Mouse (Mus musculus) kidney, postnatal 0 days (tissue): ENCODE measurements at regions not wholly inside any gene's neighbourhood (a gene's known extent, or its start where the extent isn't known, plus 50 kb on each side); places are given as distances from the start of the nearest gene placed in this dataset.
A peak's percentile ranks its signal among the peaks of the same experiment; 100 is the strongest.

Experiments
- ATAC-seq: fragments of 200-750 bp; cut with Nextera tagmentation; replicated peaks from 2 replicates; pipeline ENCODE4 v1.8.0; 2017; ENCODE audit warnings: low read depth, moderate number of reproducible peaks, moderate TSS enrichment, moderate library complexity; ENCODE audit not compliant: low FRiP score
- DNase-seq: peaks from one replicate; pipeline ENCODE4 v3.0.0-alpha.2; 2016; ENCODE audit warnings: low spot score
- H3K27ac ChIP-seq: fragments of 300-500 bp; sonication (generic); 2 replicates; pipeline ENCODE4 v1.5.1; 2014; ENCODE audit warnings: mild to moderate bottlenecking
- H3K27me3 ChIP-seq: fragments of 300-500 bp; sonication (generic); 2 replicates; pipeline ENCODE4 v1.6.1; 2014; ENCODE audit warnings: low read length, mixed read lengths; ENCODE audit not compliant: insufficient read depth
- H3K36me3 ChIP-seq: fragments of 300-500 bp; sonication (generic); 2 replicates; pipeline ENCODE4 v1.6.1; 2014; ENCODE audit warnings: low read length, mixed read lengths; ENCODE audit not compliant: insufficient read depth
- H3K4me1 ChIP-seq: fragments of 300-500 bp; sonication (generic); replicated peaks from 2 replicates; pipeline ENCODE4 v1.6.1; 2014; ENCODE audit warnings: antibody characterized with exemption, low read length, mixed read lengths; ENCODE audit not compliant: insufficient read depth
- H3K4me2 ChIP-seq: fragments of 300-500 bp; sonication (generic); 2 replicates; pipeline ENCODE4 v1.6.1; 2014; ENCODE audit warnings: mild to moderate bottlenecking, low read length, moderate library complexity, mixed read lengths
- H3K4me3 ChIP-seq: fragments of 300-500 bp; sonication (generic); replicated peaks from 2 replicates; pipeline ENCODE4 v1.5.1; 2014; ENCODE audit warnings: low read depth, low read length
- H3K9ac ChIP-seq: fragments of 300-500 bp; sonication (generic); 2 replicates; pipeline ENCODE4 v1.6.1; 2014; ENCODE audit warnings: low read depth, low read length
- H3K9me3 ChIP-seq: fragments of 300-500 bp; sonication (generic); replicated peaks from 2 replicates; pipeline ENCODE4 v1.6.1; 2016; ENCODE audit warnings: low read length, inconsistent platforms, mixed read lengths
- CTCF ChIP-seq: IDR thresholded peaks from 2 replicates; pipeline ENCODE4 v1.5.1; 2016; ENCODE audit warnings: antibody characterized with exemption, low read depth, mild to moderate bottlenecking, moderate library complexity
- WGBS: fragments of 180-500 bp; shearing (Covaris S2); extraction: QIAGEN DNeasy Blood & Tissue Kit; methylation state at CpG from one replicate; pipeline ENCODE4 v1.1.7; 2014; 5-methylcytosine and 5-hydroxymethylcytosine counted together

DNA sequence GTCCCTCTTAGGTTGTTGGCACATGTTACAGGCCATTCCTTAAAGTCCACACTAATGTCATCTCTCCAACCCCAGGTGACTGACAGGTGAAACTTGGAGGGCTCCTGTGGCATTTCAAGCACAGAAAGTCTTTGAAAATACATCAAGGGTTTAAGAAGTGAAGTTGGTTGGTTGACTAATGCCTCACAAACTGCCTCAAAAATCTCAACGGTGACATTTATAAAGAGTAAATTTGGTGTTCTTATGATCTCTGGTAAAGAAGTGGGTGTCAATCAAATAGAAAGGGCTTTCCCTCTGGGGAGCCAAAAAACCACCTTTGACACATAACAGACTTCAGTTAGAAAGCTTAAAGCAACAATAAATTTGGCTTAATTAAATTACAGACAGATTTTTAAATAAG, 85.2 kb upstream of the Eomes start:
- DNase-seq (no peak), ATAC-seq (no peak)
- no peaks in the 10 kb centered on the region for H3K36me3 ChIP-seq
- no peak overlapping the region for H3K4me2 ChIP-seq
- H3K27ac ChIP-seq: no peak overlapping the region
- no peaks in the 10 kb centered on the region for H3K4me1 ChIP-seq
- no peaks in the 10 kb centered on the region for H3K9me3 ChIP-seq
- WGBS: 89% methylated on average over 1 of the region's 1 CpGs
- H3K4me3 ChIP-seq: no peak overlapping the region
- no peak overlapping the region for H3K9ac ChIP-seq
- peaks cover 10% of the 10 kb centered on the region; the same call in 1 of the 2 replicates for H3K27me3 ChIP-seq
- TF ChIP-seq CTCF: no peak

DNA sequence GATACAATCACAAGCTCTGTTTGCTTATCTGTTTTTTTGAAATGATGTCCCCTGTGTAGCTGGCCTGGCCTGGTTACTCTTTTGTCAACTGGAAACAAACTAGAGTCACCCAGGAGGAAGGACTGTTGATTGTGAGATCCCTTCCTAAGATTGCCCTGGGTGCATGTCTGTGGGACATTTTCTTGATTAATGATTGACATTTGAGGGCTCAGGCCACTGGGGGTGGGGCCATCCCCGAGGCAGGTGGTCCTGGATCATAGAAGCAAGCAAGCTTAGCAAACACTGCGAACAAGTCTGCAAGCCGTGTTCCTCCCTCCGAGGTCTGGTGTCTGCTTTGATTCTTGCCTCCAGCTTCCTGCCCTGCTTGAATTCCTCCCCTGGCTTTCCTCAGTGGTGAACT, 84.4 kb upstream of the Eomes start:
- no peak overlapping the region for H3K9ac ChIP-seq
- no peak overlapping the region for H3K4me2 ChIP-seq
- no peak for TF ChIP-seq CTCF
- H3K9me3 ChIP-seq: no peaks in the 10 kb centered on the region
- no peak overlapping the region for H3K4me3 ChIP-seq
- H3K27ac ChIP-seq: no peak overlapping the region
- peaks cover 8% of the 10 kb centered on the region; the same call in 1 of the 2 replicates for H3K27me3 ChIP-seq
- no peak for DNase-seq
- 24% methylated on average over 4 of the region's 4 CpGs for WGBS
- no peaks in the 10 kb centered on the region for H3K36me3 ChIP-seq
- no peaks in the 10 kb centered on the region for H3K4me1 ChIP-seq
- ATAC-seq: no peak

DNA sequence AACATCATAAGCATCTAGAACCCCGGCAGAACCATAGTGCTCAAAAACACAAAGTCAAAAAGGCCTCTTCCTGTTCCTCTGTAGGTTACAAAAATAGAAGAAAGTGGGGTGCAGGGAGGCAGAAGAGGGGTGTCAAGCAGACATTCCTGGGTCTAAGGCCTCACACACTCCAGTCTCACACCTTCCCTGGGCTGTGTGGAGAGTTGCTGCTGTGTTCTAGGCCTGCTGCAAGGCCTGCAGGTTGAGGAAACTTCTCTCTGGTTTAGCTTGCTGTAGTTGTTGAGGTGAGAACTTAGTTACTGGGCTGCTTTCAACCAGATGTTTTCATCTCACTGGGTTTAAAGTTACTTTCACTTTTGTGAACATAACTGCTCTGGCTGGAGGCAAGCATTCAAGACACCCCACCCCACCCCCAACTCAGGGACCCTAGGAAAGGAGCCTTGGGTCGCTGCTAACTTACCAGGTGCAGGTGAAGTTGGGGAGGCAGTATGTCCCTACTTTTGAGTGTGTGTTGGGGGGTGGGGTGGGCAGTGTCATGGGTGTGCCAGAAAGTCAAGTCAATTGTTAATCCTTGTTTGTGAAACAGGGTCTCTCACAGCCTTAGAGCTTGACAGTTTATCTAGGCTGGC, 81.5 kb upstream of the Eomes start:
- WGBS: 76% methylated on average over 2 of the region's 2 CpGs
- Histone ChIP-seq H3K36me3 (no peaks in the 10 kb centered on the region), H3K9ac (no peak overlapping the region), H3K27ac (no peak overlapping the region), H3K4me2 (no peak overlapping the region), H3K4me3 (no peak overlapping the region), H3K9me3 (no peaks in the 10 kb centered on the region), H3K27me3 (no peaks in the 10 kb centered on the region), H3K4me1 (no peaks in the 10 kb centered on the region)
- no peak for TF ChIP-seq CTCF
- DNase-seq (no peak), ATAC-seq (no peak)

DNA sequence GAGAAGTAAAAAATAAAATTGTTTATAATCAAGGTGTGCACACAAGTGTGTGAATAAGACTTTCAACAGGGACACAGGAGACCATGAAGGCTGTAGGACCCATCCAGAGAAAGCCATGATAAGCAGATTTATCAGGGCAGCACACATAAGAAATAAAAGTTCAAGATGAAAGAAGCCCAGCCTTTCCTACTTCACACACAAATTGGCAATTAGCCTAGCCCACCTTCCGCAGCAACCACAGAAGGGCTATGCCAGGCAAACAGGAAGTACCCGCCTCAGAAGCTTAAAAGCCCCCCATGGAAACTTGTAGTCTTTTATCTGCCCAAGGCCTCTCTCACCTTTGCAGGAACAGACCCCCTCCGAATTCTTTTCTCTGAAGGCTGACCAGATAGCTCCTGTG, 77.5 kb upstream of the Eomes start:
- no peak overlapping the region for H3K27ac ChIP-seq
- no peaks in the 10 kb centered on the region for H3K36me3 ChIP-seq
- ATAC-seq (no peak), DNase-seq (no peak)
- H3K27me3 ChIP-seq: no peaks in the 10 kb centered on the region
- H3K4me3 ChIP-seq: no peak overlapping the region
- H3K4me2 ChIP-seq: no peak overlapping the region
- 81% methylated on average over 3 of the region's 3 CpGs for WGBS
- H3K9me3 ChIP-seq: no peaks in the 10 kb centered on the region
- H3K4me1 ChIP-seq: no peaks in the 10 kb centered on the region
- no peak overlapping the region for H3K9ac ChIP-seq
- no peak for TF ChIP-seq CTCF

DNA sequence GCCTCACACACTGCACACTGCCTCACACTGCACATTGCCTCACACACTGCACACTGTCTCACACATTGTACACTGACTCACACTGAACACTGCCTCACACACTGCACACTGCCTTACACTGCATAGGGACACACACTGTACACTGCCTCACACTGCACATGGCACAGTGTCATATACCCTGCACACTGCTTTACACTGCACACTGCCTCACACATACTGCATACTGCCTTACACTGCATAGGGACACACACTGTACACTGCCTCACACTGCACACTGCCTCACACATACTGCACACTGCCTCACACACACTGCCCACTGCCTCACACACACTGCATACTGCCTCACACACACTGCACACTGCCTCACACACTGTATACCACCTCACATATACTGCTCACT, 76.8 kb upstream of the Eomes start:
- Histone ChIP-seq H3K9me3 (no peaks in the 10 kb centered on the region), H3K9ac (no peak overlapping the region), H3K4me1 (no peaks in the 10 kb centered on the region), H3K4me2 (no peak overlapping the region), H3K4me3 (no peak overlapping the region), H3K36me3 (no peaks in the 10 kb centered on the region), H3K27me3 (no peaks in the 10 kb centered on the region), H3K27ac (no peak overlapping the region)
- ATAC-seq: 0 out of 2 replicates have a peak, but pooled peaks have one; percentile 43
- TF ChIP-seq CTCF: no peak
- DNase-seq: no peak

DNA sequence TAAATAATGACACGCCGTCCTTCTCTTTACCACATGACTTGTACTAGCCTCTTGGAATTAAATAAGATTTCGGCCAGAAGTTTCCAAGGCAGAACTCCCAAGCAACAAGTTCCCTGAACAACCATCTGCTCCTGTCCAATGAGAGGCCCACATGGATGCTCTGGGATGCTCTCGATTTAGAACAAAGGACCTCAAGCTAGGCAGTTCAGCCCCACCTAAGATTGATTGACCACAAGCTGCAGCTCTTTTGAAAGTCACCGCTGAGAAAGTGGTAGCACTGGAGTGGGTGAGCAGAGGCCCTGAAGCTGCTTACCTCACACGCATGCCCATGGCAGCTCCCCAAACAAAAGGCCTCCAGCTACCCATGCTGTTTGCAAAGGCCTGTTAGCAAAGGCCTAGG, 73.1 kb upstream of the Eomes start:
- Histone ChIP-seq H3K9ac (no peak overlapping the region), H3K4me2 (no peak overlapping the region), H3K36me3 (no peaks in the 10 kb centered on the region), H3K27me3 (no peaks in the 10 kb centered on the region), H3K4me1 (no peaks in the 10 kb centered on the region), H3K4me3 (no peak overlapping the region), H3K27ac (no peak overlapping the region), H3K9me3 (no peaks in the 10 kb centered on the region)
- ATAC-seq (no peak), DNase-seq (no peak)
- WGBS: 58% methylated on average over 6 of the region's 6 CpGs
- no peak for TF ChIP-seq CTCF

DNA sequence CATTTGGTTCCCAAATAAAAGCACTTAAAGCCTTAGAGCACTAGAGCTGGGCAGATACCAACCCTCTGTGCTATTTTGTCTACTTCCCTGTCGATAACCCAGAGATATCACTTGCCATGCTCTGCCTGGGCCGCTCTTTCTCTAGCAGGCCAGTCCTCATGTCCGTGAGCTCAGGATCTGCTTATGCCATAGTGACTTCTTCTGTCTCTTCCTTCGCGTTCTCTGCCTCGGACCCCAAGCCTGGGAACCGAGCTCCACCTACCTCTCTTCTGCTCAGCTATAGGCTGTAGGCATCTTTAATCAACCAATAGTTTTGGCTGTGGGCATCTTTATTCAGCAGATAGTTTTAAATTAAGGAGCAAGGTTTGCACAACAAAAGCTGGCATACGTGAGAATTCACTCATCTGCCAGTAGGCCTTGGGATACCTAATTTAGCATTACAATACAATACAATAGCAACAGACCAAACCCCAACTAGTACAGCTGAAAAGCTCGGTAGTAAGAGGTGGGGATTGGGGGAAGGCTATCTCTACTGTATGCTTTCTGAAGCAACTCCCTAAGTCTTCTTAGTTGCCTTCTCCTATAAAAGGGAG, 72.0 kb upstream of the Eomes start:
- Histone ChIP-seq H3K36me3 (no peaks in the 10 kb centered on the region), H3K27ac (no peak overlapping the region), H3K4me1 (no peaks in the 10 kb centered on the region), H3K4me2 (no peak overlapping the region), H3K4me3 (no peak overlapping the region), H3K27me3 (no peaks in the 10 kb centered on the region), H3K9me3 (no peaks in the 10 kb centered on the region), H3K9ac (no peak overlapping the region)
- 76% methylated on average over 9 of the region's 9 CpGs for WGBS
- DNase-seq: no peak
- ATAC-seq: no peak
- no peak for TF ChIP-seq CTCF
